Mouse (Mus musculus) megakaryocyte-erythroid progenitor cell, adult 5 weeks (primary cell): ENCODE results near the gene Fam118b. TPM values are rescaled to one million over a fixed set of nuclear protein-coding genes. Genes with fewer than 3 reads are reported as not detected.

Experiments used
- polyA plus RNA-seq: library from polyadenylated mRNA; stranded (reverse); fragments of >175 nt; gene quantifications from 2 replicates; pipeline ENCODE4 v1.2.3, GENCODE M21; 2012

Gene Fam118b
- 5.5 and 7.2 TPM in 2 replicates for polyA plus RNA-seq

GRCm38 (mm10) chr9:35267146-35267975 lies at the start of gene Fam118b, which contains the start of gene Rpusd4:
TSS of gene Fam118b (minus strand) at chr9:35267805.
TSS of gene Rpusd4 (plus strand) at chr9:35267865.

GRCm38 (mm10) chr9:35210542-35211474 lies 56.8 kb downstream of the Fam118b start, which contains the start of gene Foxred1:
TSS of gene Foxred1 (minus strand) at chr9:35211055.

GRCm38 (mm10) chr9:35199772-35200471 lies 67.7 kb downstream of the Fam118b start, which contains the start of the genes Srpr and Tirap:
TSS of gene Srpr (plus strand) at chr9:35200175.
TSS of gene Tirap (minus strand) at chr9:35200291.

GRCm38 (mm10) chr9:35175251-35176123 lies 92.1 kb downstream of the Fam118b start, which contains the start of gene Dcps:
TSS of gene Dcps (minus strand) at chr9:35176061.

Other genes starting within 250 kb of the Fam118b start
- gene St3gal4, start 148.5 kb downstream of the Fam118b start, polyA plus RNA-seq, result 31.0 and 31.8 TPM in 2 replicates
- gene Dcps, start 91.7 kb downstream of the Fam118b start, polyA plus RNA-seq, result 77.9 and 90.4 TPM in 2 replicates
- gene Srpr, start 67.6 kb downstream of the Fam118b start, polyA plus RNA-seq, result 12.3 and 13.1 TPM in 2 replicates
- gene Tirap, start 67.5 kb downstream of the Fam118b start, polyA plus RNA-seq, result 3.6 and 3.9 TPM in 2 replicates
- 12.9 and 15.2 TPM in 2 replicates for gene Foxred1, start 56.8 kb downstream of the Fam118b start, polyA plus RNA-seq
- gene Rpusd4, start 60 bp upstream of the Fam118b start, polyA plus RNA-seq, result 1.5 and 1.9 TPM in 2 replicates
- 0.07 and 0.23 TPM in 2 replicates for gene Cdon, start 153.3 kb upstream of the Fam118b start, polyA plus RNA-seq